Mouse (Mus musculus): ENCODE measurements at regions not wholly inside any gene's neighbourhood (a gene's known extent, or its start where the extent isn't known, plus 50 kb on each side); places are given as distances from the start of the nearest gene placed in this dataset.

- TF ChIP-seq CTCF (IDR thresholded peaks at IDR 0.05; ENCODE audit: insufficient read depth, low read length) (no peak), POLR2A (IDR thresholded peaks at IDR 0.05; ENCODE audit: borderline replicate concordance, extremely low read depth, low read depth, low read length) (no peak)
Observed at GRCm38 (mm10) chr11:16612524-16612923, 104.2 kb upstream of the Sec61g start.

Data from lung, adult 2 months (tissue).